Mouse (Mus musculus) embryonic facial prominence, embryonic 13.5 days (tissue): ENCODE data around the gene Cd34. TPM values are rescaled to one million over a fixed set of nuclear protein-coding genes. Genes with fewer than 3 reads are reported as not detected.

Source experiments
- ATAC-seq: fragments of 200-750 bp; cut with Nextera tagmentation; 2 replicates; pipeline ENCODE4 v1.8.0; 2017; ENCODE audit warnings: low read depth; ENCODE audit not compliant: insufficient number of reproducible peaks, insufficient read depth, low FRiP score, low TSS enrichment
- H3K27ac ChIP-seq: fragments of 300-500 bp; sonication (generic); 2 replicates; pipeline ENCODE4 v1.5.1; 2015; ENCODE audit warnings: moderate library complexity, mild to moderate bottlenecking, inconsistent platforms
- H3K27me3 ChIP-seq: fragments of 300-500 bp; sonication (generic); 2 replicates; pipeline ENCODE4 v1.6.1; 2015; ENCODE audit warnings: mild to moderate bottlenecking, inconsistent platforms
- H3K36me3 ChIP-seq: fragments of 300-500 bp; sonication (generic); 2 replicates; pipeline ENCODE4 v1.6.1; 2015; ENCODE audit warnings: mild to moderate bottlenecking, inconsistent platforms
- H3K4me1 ChIP-seq: fragments of 300-500 bp; sonication (generic); 2 replicates; pipeline ENCODE4 v1.6.1; 2015; ENCODE audit warnings: inconsistent platforms
- H3K4me2 ChIP-seq: fragments of 300-500 bp; sonication (generic); 2 replicates; pipeline ENCODE4 v1.6.1; 2015; ENCODE audit warnings: moderate library complexity, mild to moderate bottlenecking, inconsistent platforms
- H3K4me3 ChIP-seq: fragments of 300-500 bp; sonication (generic); 2 replicates; pipeline ENCODE4 v1.5.1; 2015; ENCODE audit warnings: mild to moderate bottlenecking, inconsistent platforms
- H3K9ac ChIP-seq: fragments of 300-500 bp; sonication (generic); 2 replicates; pipeline ENCODE4 v1.6.1; 2015; ENCODE audit warnings: mild to moderate bottlenecking, inconsistent platforms
- H3K9me3 ChIP-seq: fragments of 300-500 bp; sonication (generic); 2 replicates; pipeline ENCODE4 v1.6.1; 2016; ENCODE audit warnings: inconsistent platforms
- WGBS: fragments of 180-500 bp; shearing (Covaris S2); methylation state at CpG from one replicate; pipeline ENCODE4 v1.1.7; 2015; ENCODE audit warnings: mixed read lengths; 5-methylcytosine and 5-hydroxymethylcytosine counted together
- polyA plus RNA-seq: library from polyadenylated mRNA; unstranded; fragments of >200 nt; fragmentation: Nextera tagmentation; extraction: Ambion mirVana; gene quantifications from 2 replicates; pipeline ENCODE4 v1.2.1, GENCODE M21; 2015

Cd34 gene
- polyA plus RNA-seq, 1 experiment from 2014 or later = 62.9 TPM

- ATAC-seq = no peak
- Histone ChIP-seq H3K9ac (no peak overlapping the region), H3K4me1 (peaks cover 19% of the 10 kb centered on the region; the same call in 1 of the 2 replicates), H3K4me2 (no peak overlapping the region), H3K9me3 (no peaks in the 10 kb centered on the region), H3K27me3 (peaks cover 8% of the 10 kb centered on the region; the same call in 1 of the 2 replicates), H3K36me3 (no peaks in the 10 kb centered on the region), H3K27ac (no peak overlapping the region), H3K4me3 (no peak overlapping the region)
Observed at GRCm38 (mm10) chr1:194941528-194941927, 2.9 kb downstream of the Cd34 start.

GRCm38 (mm10) chr1:194942912-194943311 lies 4.3 kb downstream of the Cd34 start:
- no peaks in the 10 kb centered on the region for H3K36me3 ChIP-seq
- H3K9ac ChIP-seq = no peak overlapping the region
- peaks cover 8% of the 10 kb centered on the region; the same call in 1 of the 2 replicates for H3K27me3 ChIP-seq
- no peak for ATAC-seq
- H3K27ac ChIP-seq = no peak overlapping the region
- H3K4me2 ChIP-seq = no peak overlapping the region
- H3K4me3 ChIP-seq = no peak overlapping the region
- no peaks in the 10 kb centered on the region for H3K9me3 ChIP-seq
- peaks cover 19% of the 10 kb centered on the region; the same call in 1 of the 2 replicates for H3K4me1 ChIP-seq

GRCm38 (mm10) chr1:194943485-194943884 lies 4.9 kb downstream of the Cd34 start:
- ATAC-seq = no peak
- Histone ChIP-seq H3K36me3 (no peaks in the 10 kb centered on the region), H3K9ac (no peak overlapping the region), H3K27me3 (0 out of 2 replicates have a peak, but pooled peaks cover 8% of the 10 kb centered on the region), H3K4me1 (peaks cover 19% of the 10 kb centered on the region; the same call in 1 of the 2 replicates), H3K4me3 (no peak overlapping the region), H3K27ac (no peak overlapping the region), H3K9me3 (no peaks in the 10 kb centered on the region), H3K4me2 (no peak overlapping the region)
- WGBS = 82% methylated on average over 5 of the region's 5 CpGs

- no peak for ATAC-seq
- Histone ChIP-seq H3K9me3 (no peaks in the 10 kb centered on the region), H3K27me3 (no peaks in the 10 kb centered on the region), H3K36me3 (no peaks in the 10 kb centered on the region), H3K9ac (no peak overlapping the region), H3K4me2 (no peak overlapping the region), H3K4me1 (peaks cover 10% of the 10 kb centered on the region; the same call in 1 of the 2 replicates), H3K4me3 (no peak overlapping the region), H3K27ac (no peak overlapping the region; the same call in 1 of the 2 replicates)
- 26% methylated on average over 2 of the region's 2 CpGs for WGBS
Observed at GRCm38 (mm10) chr1:194945382-194945781, 6.8 kb downstream of the Cd34 start.

GRCm38 (mm10) chr1:194946467-194946866 lies 7.8 kb downstream of the Cd34 start:
- Histone ChIP-seq H3K4me3 (no peak overlapping the region), H3K9me3 (no peaks in the 10 kb centered on the region), H3K9ac (no peak overlapping the region), H3K36me3 (no peaks in the 10 kb centered on the region), H3K4me1 (peaks cover 10% of the 10 kb centered on the region; the same call in 1 of the 2 replicates), H3K27ac (no peak overlapping the region), H3K4me2 (no peak overlapping the region), H3K27me3 (no peaks in the 10 kb centered on the region)
- ATAC-seq = no peak
- 96% methylated on average over 1 of the region's 1 CpGs for WGBS

- Histone ChIP-seq H3K27ac (no peak overlapping the region), H3K4me2 (no peak overlapping the region), H3K4me1 (no peaks in the 10 kb centered on the region), H3K4me3 (no peak overlapping the region), H3K27me3 (no peaks in the 10 kb centered on the region), H3K9me3 (no peaks in the 10 kb centered on the region), H3K36me3 (no peaks in the 10 kb centered on the region), H3K9ac (no peak overlapping the region)
- 34% methylated on average over 2 of the region's 2 CpGs for WGBS
- ATAC-seq = no peak
Observed at GRCm38 (mm10) chr1:194950913-194951312, 12.3 kb downstream of the Cd34 start.

- Histone ChIP-seq H3K9ac (no peak overlapping the region), H3K36me3 (no peaks in the 10 kb centered on the region), H3K9me3 (no peaks in the 10 kb centered on the region), H3K27ac (no peak overlapping the region), H3K4me1 (no peaks in the 10 kb centered on the region), H3K27me3 (no peaks in the 10 kb centered on the region), H3K4me3 (no peak overlapping the region), H3K4me2 (no peak overlapping the region)
- 76% methylated on average over 1 of the region's 1 CpGs for WGBS
- no peak for ATAC-seq
Observed at GRCm38 (mm10) chr1:194952891-194953290, 14.3 kb downstream of the Cd34 start.

GRCm38 (mm10) chr1:194954694-194955093 lies 16.1 kb downstream of the Cd34 start:
- H3K27me3 ChIP-seq = no peaks in the 10 kb centered on the region
- no peaks in the 10 kb centered on the region for H3K4me1 ChIP-seq
- no peak overlapping the region for H3K4me2 ChIP-seq
- H3K9me3 ChIP-seq = no peaks in the 10 kb centered on the region
- H3K9ac ChIP-seq = no peak overlapping the region
- no peak overlapping the region for H3K27ac ChIP-seq
- no peak overlapping the region for H3K4me3 ChIP-seq
- no peak for ATAC-seq
- no peaks in the 10 kb centered on the region for H3K36me3 ChIP-seq

GRCm38 (mm10) chr1:194955749-194956148 lies 17.1 kb downstream of the Cd34 start:
- ATAC-seq = no peak
- Histone ChIP-seq H3K27ac (no peak overlapping the region), H3K4me2 (no peak overlapping the region), H3K4me1 (no peaks in the 10 kb centered on the region), H3K36me3 (no peaks in the 10 kb centered on the region), H3K27me3 (no peaks in the 10 kb centered on the region), H3K9ac (no peak overlapping the region), H3K9me3 (no peaks in the 10 kb centered on the region), H3K4me3 (no peak overlapping the region)
- WGBS = 58% methylated on average over 2 of the region's 2 CpGs

GRCm38 (mm10) chr1:194957021-194957420 lies 18.4 kb downstream of the Cd34 start:
- 92% methylated on average over 2 of the region's 2 CpGs for WGBS
- H3K4me3 ChIP-seq = no peak overlapping the region

GRCm38 (mm10) chr1:194962181-194962580 lies 23.6 kb downstream of the Cd34 start:
- WGBS = 30% methylated on average over 5 of the region's 5 CpGs
- H3K4me2 ChIP-seq = no peak overlapping the region
- no peak overlapping the region for H3K4me3 ChIP-seq
- H3K27me3 ChIP-seq = no peaks in the 10 kb centered on the region
- H3K9ac ChIP-seq = no peak overlapping the region
- H3K36me3 ChIP-seq = no peaks in the 10 kb centered on the region
- H3K4me1 ChIP-seq = no peaks in the 10 kb centered on the region
- no peaks in the 10 kb centered on the region for H3K9me3 ChIP-seq
- no peak overlapping the region for H3K27ac ChIP-seq
- no peak for ATAC-seq

More at GRCm38 (mm10) chr1:194957021-194957420, 18.4 kb downstream of the Cd34 start:
- Histone ChIP-seq H3K27ac (no peak overlapping the region), H3K9me3 (no peaks in the 10 kb centered on the region), H3K36me3 (no peaks in the 10 kb centered on the region), H3K4me1 (no peaks in the 10 kb centered on the region), H3K9ac (no peak overlapping the region), H3K4me2 (no peak overlapping the region), H3K27me3 (no peaks in the 10 kb centered on the region)
- ATAC-seq = no peak

- Histone ChIP-seq H3K4me2 (no peak overlapping the region), H3K9me3 (no peaks in the 10 kb centered on the region), H3K9ac (no peak overlapping the region), H3K4me1 (no peaks in the 10 kb centered on the region), H3K27ac (no peak overlapping the region), H3K4me3 (no peak overlapping the region), H3K36me3 (no peaks in the 10 kb centered on the region), H3K27me3 (no peaks in the 10 kb centered on the region)
- ATAC-seq = no peak
Observed at GRCm38 (mm10) chr1:194962712-194963111, 24.1 kb downstream of the Cd34 start.

GRCm38 (mm10) chr1:194971980-194972379 lies 33.4 kb downstream of the Cd34 start:
- WGBS = 90% methylated on average over 4 of the region's 4 CpGs
- no peak for ATAC-seq

More at GRCm38 (mm10) chr1:194971980-194972379, 33.4 kb downstream of the Cd34 start:
- no peaks in the 10 kb centered on the region for H3K36me3 ChIP-seq
- peaks cover 8% of the 10 kb centered on the region for H3K4me1 ChIP-seq
- H3K9me3 ChIP-seq = no peaks in the 10 kb centered on the region
- no peak overlapping the region for H3K27ac ChIP-seq
- H3K9ac ChIP-seq = no peak overlapping the region
- H3K27me3 ChIP-seq = peaks cover 12% of the 10 kb centered on the region
- no peak overlapping the region for H3K4me3 ChIP-seq
- no peak overlapping the region for H3K4me2 ChIP-seq
